Mouse (Mus musculus) lung, embryonic 14.5 days (tissue): ENCODE results near the gene Gm49342. TPM values are rescaled to one million over a fixed set of nuclear protein-coding genes. Genes with fewer than 3 reads are reported as not detected.

Experiments used
- ATAC-seq: fragments of 200-750 bp; cut with Nextera tagmentation; 2 replicates; pipeline ENCODE4 v1.8.0; 2017; ENCODE audit warnings: mild to moderate bottlenecking, moderate TSS enrichment, moderate library complexity; ENCODE audit not compliant: insufficient read depth
- DNase-seq: peaks from one replicate; pipeline ENCODE4 v3.0.0-alpha.2; 2015
- H3K27ac ChIP-seq: fragments of 300-500 bp; sonication (generic); 2 replicates; pipeline ENCODE4 v1.5.1; 2014; ENCODE audit warnings: low read depth, mild to moderate bottlenecking, moderate library complexity
- H3K27me3 ChIP-seq: fragments of 300-500 bp; sonication (generic); 2 replicates; pipeline ENCODE4 v1.6.1; 2014; ENCODE audit warnings: low read length, control low read depth; ENCODE audit not compliant: insufficient read depth
- H3K36me3 ChIP-seq: fragments of 300-500 bp; sonication (generic); 2 replicates; pipeline ENCODE4 v1.6.1; 2014; ENCODE audit warnings: control low read depth; ENCODE audit not compliant: insufficient read depth
- H3K4me1 ChIP-seq: fragments of 300-500 bp; sonication (generic); 2 replicates; pipeline ENCODE4 v1.6.1; 2014; ENCODE audit warnings: antibody characterized with exemption, control low read depth; ENCODE audit not compliant: insufficient read depth
- H3K4me2 ChIP-seq: fragments of 300-500 bp; sonication (generic); 2 replicates; pipeline ENCODE4 v1.6.1; 2014; ENCODE audit warnings: mild to moderate bottlenecking
- H3K4me3 ChIP-seq: fragments of 300-500 bp; sonication (generic); 2 replicates; pipeline ENCODE4 v1.5.1; 2014; ENCODE audit warnings: low read depth, low read length
- H3K9ac ChIP-seq: fragments of 300-500 bp; sonication (generic); 2 replicates; pipeline ENCODE4 v1.6.1; 2014
- H3K9me3 ChIP-seq: fragments of 300-500 bp; sonication (generic); 2 replicates; pipeline ENCODE4 v1.6.1; 2016; ENCODE audit warnings: low read depth, low read length, control low read depth
- CTCF ChIP-seq: IDR thresholded peaks from 2 replicates; pipeline ENCODE4 v1.5.1; 2016; ENCODE audit warnings: antibody characterized with exemption, low read depth
- WGBS: fragments of 180-500 bp; shearing (Covaris S2); extraction: QIAGEN DNeasy Blood & Tissue Kit; methylation state at CpG from one replicate; pipeline ENCODE4 v1.1.7; 2014; 5-methylcytosine and 5-hydroxymethylcytosine counted together
- polyA plus RNA-seq: library from polyadenylated mRNA; unstranded; fragments of >200 nt; fragmentation: Nextera tagmentation; extraction: Ambion mirVana; gene quantifications from 2 replicates; pipeline ENCODE4 v1.2.1, GENCODE M21; 2014

Gm49342 gene
- polyA plus RNA-seq, 1 experiment from 2014 or later, result not detected

DNA sequence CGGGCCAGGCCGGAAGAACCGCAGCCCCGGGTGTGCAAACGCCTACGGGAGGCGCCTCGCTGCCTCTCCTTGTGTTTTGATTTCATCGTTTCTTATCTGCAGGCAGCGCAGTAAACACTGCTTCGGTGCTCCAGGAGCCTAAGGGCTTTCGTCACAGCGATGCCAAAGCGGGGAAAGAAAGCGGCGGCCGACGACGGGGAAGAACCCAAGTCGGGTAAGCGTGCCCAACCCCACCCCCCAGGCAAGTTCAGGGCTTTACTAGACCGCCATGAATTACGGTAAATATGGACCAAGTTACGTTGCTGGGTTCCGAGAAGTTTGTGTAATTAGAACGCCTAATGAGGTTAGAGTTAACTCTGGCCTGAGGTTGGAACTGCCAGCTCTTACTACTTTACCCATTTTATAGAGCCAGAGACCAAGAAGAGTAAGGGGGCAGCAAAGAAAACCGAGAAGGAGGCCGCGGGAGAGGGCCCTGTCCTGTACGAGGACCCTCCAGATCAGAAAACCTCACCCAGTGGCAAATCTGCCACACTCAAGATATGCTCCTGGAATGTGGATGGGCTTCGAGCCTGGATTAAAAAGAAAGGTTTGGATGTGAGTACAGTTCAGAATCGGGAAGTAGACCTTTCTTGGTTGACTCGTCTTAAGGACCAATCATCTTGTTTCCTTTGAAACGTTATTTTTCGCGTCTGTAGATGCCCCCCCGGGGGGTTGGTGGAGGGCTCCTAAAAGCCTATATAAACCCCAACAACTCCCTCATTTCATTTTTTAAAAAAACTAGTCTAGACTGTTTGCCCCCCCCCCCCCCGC, 19.0 kb upstream of the Gm49342 start:
- Histone ChIP-seq H3K27me3 (no peaks in the 10 kb centered on the region), H3K4me2 (peak overlapping the region; percentile 59), H3K27ac (peak overlapping the region; percentile 93), H3K9me3 (no peaks in the 10 kb centered on the region), H3K9ac (peak overlapping the region; percentile 85), H3K4me1 (no peaks in the 10 kb centered on the region), H3K4me3 (peak overlapping the region; percentile 82), H3K36me3 (peaks cover 41% of the 10 kb centered on the region)
- TF ChIP-seq CTCF, result no peak
- WGBS, result 1% methylated on average over 38 of the region's 38 CpGs
- DNase-seq (peak; percentile 39), ATAC-seq (peak; percentile 18)

DNA sequence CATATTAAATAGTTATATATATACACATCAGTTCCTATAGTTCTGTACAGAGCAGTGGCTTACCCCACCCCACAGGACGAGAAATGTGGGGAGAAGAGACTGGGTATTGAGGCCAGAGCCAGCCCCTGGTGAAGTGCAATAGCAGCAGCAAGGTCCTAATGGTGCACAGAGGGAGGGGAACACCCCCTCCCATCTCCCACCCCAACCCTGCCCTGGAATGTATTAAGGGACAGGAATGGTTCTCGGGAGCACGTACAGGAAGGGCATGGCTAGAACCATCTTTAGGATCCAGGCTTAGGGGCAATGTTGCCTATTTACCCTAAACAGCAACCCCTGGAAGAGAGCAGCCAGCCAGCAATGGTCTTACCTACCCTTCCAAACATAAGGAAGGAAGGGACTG, 17.0 kb upstream of the Gm49342 start:
- TF ChIP-seq CTCF, result no peak
- Histone ChIP-seq H3K4me1 (no peaks in the 10 kb centered on the region), H3K9ac (no peak overlapping the region), H3K27ac (no peak overlapping the region), H3K27me3 (no peaks in the 10 kb centered on the region), H3K4me3 (no peak overlapping the region), H3K36me3 (peaks cover 37% of the 10 kb centered on the region), H3K9me3 (no peaks in the 10 kb centered on the region), H3K4me2 (no peak overlapping the region)
- 67% methylated on average over 3 of the region's 3 CpGs for WGBS
- DNase-seq (no peak), ATAC-seq (no peak)

DNA sequence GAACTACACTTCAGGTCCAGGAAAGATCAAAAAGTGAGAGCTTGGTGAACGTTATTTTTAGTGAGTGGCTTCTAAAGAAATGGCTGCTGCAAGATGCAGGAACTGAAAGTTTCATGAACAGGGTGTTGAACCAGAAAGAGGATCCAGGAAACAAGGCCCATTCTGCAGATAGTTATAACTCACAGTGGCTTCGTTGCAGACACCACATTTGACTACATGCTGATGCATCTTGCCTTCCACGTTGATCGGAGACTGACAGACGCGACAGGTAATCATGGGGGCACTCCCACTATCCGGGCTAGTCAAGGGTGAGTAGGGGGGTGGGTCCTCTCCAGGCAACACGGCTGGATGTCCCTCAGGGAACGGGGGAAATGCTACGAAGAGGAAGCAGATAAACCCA, 14.4 kb upstream of the Gm49342 start:
- H3K9me3 ChIP-seq, result no peaks in the 10 kb centered on the region
- DNase-seq (no peak), ATAC-seq (no peak)
- H3K4me1 ChIP-seq, result no peaks in the 10 kb centered on the region
- TF ChIP-seq CTCF, result no peak
- peak overlapping the region; percentile 97 for H3K4me3 ChIP-seq
- WGBS, result 14% methylated on average over 10 of the region's 10 CpGs
- peaks cover 37% of the 10 kb centered on the region for H3K36me3 ChIP-seq
- peak overlapping the region; percentile 90 for H3K4me2 ChIP-seq
- H3K27me3 ChIP-seq, result no peaks in the 10 kb centered on the region
- H3K9ac ChIP-seq, result peak overlapping the region; percentile 96
- no peak overlapping the region for H3K27ac ChIP-seq

DNA sequence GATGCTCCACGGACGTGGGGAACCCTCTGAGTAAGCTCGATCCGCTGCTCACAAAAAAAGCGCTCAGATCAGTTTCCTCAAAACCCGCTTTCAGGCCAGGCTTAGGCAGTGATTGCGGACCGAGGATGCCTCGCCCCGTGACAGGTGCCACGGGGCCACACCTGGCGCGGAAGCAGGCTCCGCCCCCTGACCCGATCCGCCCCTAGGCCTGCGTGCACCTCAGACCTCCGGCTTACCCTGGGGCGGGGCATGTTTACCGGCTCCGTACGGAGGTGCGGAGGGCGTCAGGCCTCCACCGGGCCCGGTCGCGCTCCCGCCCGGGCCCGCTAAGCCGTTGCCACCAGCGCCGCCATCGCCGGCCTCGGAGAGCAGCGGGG, 14.0 kb upstream of the Gm49342 start:
- WGBS, result under 1% methylated on average over 38 of the region's 38 CpGs
- DNase-seq, result peak; percentile 53

DNA sequence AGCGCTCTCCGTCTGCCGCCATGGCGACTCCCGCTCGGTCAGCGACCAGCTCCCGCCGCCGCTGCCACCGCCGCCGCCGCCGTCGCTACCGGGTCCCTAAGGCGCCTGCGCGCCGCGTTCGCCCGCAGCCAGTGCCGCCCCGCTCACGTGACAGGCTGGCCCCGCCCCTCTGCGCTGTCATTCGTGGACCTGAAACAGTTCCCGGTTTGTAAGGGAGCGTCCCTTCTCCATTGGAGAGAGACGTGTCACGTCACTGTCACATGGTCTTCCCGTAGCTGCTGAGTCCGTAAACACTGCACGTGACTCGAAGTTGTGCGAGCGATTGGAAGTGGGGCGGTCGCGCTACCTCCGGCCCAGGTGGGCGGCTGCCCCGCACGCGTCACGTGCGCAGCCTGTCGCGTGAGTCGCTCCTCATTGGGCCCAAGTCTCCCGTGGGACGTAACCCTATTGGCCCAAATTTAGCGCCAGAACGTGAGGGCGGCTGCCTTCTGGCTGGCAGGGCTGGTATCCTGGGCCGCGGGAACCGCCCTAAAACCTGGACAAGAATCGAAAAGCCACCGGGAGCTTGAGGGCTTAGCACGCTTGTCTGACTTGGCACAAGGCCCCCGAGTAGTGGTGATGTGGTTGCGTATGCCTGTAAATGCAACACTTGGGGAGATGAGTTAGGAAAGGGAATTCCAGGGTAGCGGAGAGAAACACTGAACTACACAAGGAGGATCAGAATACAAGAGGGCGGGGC, 13.4 kb upstream of the Gm49342 start, which contains the start of the genes Pip4p1 and Pnp:
Gene Pip4p1, minus strand, starts transcription at position 103 of the 739 bp plus-strand sequence.
Gene Pnp, plus strand, starts transcription at position 329 of the 739 bp plus-strand sequence.
- DNase-seq, result peak; percentile 99
- H3K9me3 ChIP-seq, result no peaks in the 10 kb centered on the region
- peak within 1 kb of the TSS; percentile 96 for H3K9ac ChIP-seq
- peak within 1 kb of the TSS; percentile 90 for H3K4me2 ChIP-seq
- no peaks in the 10 kb centered on the region for H3K27me3 ChIP-seq
- H3K4me3 ChIP-seq, result peak within 1 kb of the TSS; percentile 97
- peak; percentile 99 for ATAC-seq
- no peak for TF ChIP-seq CTCF
- WGBS, result under 1% methylated on average over 68 of the region's 68 CpGs
- peaks cover 35% of the 10 kb centered on the region for H3K36me3 ChIP-seq
- H3K4me1 ChIP-seq, result no peaks in the 10 kb centered on the region
- H3K27ac ChIP-seq, result peak within 1 kb of the TSS; percentile 90

More for the DNA sequence above, 14.0 kb upstream of the Gm49342 start:
- Histone ChIP-seq H3K4me1 (no peaks in the 10 kb centered on the region), H3K9me3 (no peaks in the 10 kb centered on the region), H3K27ac (peak overlapping the region; percentile 90), H3K27me3 (no peaks in the 10 kb centered on the region), H3K4me3 (peak overlapping the region; percentile 97), H3K9ac (peak overlapping the region; percentile 96), H3K4me2 (peak overlapping the region; percentile 90), H3K36me3 (peaks cover 37% of the 10 kb centered on the region)
- ATAC-seq, result peak; percentile 40
- no peak for TF ChIP-seq CTCF

DNA sequence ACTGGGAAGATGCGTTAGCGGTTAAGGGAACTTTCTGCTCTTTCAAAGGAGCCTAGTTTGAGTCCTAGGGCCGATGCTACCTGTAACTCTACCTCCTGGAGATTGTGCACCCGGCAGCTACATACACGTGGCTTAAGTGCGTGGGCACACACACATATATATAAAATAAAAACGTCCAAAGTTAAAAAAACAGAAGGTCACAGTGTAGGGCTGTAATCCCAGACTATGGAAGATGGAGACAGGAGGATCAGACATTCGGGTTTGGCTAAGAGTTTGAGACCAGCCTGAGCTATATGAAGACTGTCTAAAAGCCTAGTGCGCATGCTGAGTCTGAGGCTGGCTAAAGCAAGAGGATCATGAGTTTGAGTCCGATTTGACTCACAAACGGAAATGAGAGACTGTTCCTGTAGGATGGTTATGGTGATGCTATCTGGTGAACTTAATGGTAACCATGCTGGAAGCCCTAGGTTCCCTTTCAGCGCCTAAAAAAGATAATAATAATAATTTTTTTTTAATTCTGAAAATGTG, 12.8 kb upstream of the Gm49342 start:
- H3K4me2 ChIP-seq, result peak overlapping the region; percentile 73
- H3K9me3 ChIP-seq, result no peaks in the 10 kb centered on the region
- 11% methylated on average over 12 of the region's 12 CpGs for WGBS
- no peak for TF ChIP-seq CTCF
- H3K27ac ChIP-seq, result peak overlapping the region; percentile 90
- ATAC-seq (no peak), DNase-seq (peak; percentile 25)
- H3K4me1 ChIP-seq, result no peaks in the 10 kb centered on the region
- H3K9ac ChIP-seq, result peak overlapping the region; percentile 61
- peak overlapping the region; percentile 97 for H3K4me3 ChIP-seq
- peaks cover 28% of the 10 kb centered on the region for H3K36me3 ChIP-seq
- H3K27me3 ChIP-seq, result no peaks in the 10 kb centered on the region

DNA sequence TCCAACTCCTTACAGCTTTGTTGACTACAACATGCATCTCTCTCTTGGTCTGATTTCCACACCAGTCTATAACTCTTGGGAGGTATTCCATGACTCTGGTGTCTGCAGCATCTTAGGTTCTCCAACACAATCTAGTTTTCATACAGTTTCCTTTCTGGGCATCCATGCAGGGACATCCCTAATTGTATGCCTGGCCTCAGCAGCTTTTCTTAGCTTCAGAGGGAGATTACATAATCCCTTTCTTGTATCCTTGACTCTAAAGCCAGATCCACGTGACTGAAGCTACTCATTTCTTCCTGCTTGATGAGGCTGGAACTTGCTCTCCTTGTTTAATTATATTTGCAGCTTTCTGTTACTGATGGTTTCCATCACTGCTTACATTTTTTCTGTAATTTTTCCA, 7.7 kb upstream of the Gm49342 start:
- ATAC-seq (no peak), DNase-seq (no peak)
- H3K27me3 ChIP-seq, result no peaks in the 10 kb centered on the region
- H3K4me3 ChIP-seq, result no peak overlapping the region
- no peak overlapping the region for H3K9ac ChIP-seq
- 60% methylated on average over 1 of the region's 1 CpGs for WGBS
- TF ChIP-seq CTCF, result no peak
- H3K9me3 ChIP-seq, result no peaks in the 10 kb centered on the region
- no peaks in the 10 kb centered on the region for H3K36me3 ChIP-seq
- no peaks in the 10 kb centered on the region for H3K4me1 ChIP-seq
- no peak overlapping the region for H3K27ac ChIP-seq
- H3K4me2 ChIP-seq, result no peak overlapping the region
